Mouse (Mus musculus): ENCODE data around the gene Nrsn2.

GRCm38 (mm10) chr2:152392786-152393185, 16.3 kb upstream of the Nrsn2 start:
- TF ChIP-seq EP300 (IDR thresholded peaks at IDR 0.05; ENCODE audit: low read depth) (no peak), CTCF (IDR thresholded peaks at IDR 0.05; ENCODE audit: low read depth) (peak; percentile 86)
